Mouse (Mus musculus) B cell, adult 2 months (primary cell): ENCODE measurements around the gene Hsp90aa1.
"Not testable (repeated sequence)": the region's sequence is repeated elsewhere in the genome, so short reads cannot be mapped to it uniquely, and the experiment has no call there.

ENCODE experiments used
- DNase-seq, 2 experiments: peaks; one replicate each; pipeline ENCODE4 v3.0.0; 2022

The Hsp90aa1 gene

DNA sequence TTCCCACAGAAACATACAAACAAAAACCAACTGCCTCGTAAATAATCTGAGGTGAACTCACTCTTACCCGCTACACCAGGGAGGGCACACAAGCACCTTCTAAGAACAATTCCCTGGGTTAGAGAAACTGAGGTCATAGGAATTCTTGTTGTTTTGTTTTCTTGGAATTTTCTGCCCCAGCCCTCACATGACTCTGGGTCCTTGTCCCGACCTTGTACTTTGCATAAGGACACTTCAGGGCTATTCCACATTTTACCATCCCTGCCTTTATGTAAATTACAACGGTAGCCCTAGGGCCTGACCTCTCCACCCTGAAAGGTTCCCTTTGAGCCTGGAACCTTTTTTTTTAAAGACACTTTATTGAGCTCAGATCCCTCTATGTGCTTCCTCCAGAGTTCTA lies at the start of gene Hsp90aa1:
Gene Hsp90aa1 (minus strand): TSS at position 173 of the 400 bp plus-strand sequence.
- DNase-seq: no peak

DNA sequence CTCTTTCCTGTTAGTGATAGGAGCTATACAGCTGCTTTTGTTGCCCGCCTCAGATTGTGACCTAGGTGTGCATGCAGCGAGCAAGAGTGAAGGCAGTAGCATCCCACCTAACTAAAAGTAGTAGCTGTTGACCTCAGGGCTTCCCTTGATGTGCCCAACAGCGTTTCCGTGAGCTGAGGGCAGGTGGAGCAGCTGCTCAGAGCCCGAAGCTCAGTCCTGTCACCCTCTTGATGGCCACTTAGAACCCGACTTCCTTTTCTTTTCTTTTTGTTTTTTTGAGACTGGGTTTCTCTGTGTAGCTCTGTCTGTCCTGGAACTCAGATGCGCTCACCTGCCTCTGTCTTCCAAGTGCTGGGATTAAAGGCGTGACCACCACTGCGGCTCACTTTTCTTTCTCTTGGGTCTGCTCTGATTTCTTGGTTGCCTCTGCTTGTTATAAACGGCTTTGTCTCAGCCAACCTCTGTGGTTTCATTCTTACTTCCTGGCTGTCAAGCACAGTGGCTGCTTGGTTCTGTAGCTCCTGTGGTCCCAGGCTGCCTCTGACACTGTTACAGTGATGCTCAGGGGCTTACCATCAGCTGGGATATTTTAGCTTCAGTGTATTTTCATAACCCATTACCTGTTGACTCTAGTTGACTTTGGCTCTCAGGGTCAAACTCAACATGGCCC lies 48.4 kb upstream of the Hsp90aa1 start:
- peak; percentile 22 to 25 for DNase-seq

DNA sequence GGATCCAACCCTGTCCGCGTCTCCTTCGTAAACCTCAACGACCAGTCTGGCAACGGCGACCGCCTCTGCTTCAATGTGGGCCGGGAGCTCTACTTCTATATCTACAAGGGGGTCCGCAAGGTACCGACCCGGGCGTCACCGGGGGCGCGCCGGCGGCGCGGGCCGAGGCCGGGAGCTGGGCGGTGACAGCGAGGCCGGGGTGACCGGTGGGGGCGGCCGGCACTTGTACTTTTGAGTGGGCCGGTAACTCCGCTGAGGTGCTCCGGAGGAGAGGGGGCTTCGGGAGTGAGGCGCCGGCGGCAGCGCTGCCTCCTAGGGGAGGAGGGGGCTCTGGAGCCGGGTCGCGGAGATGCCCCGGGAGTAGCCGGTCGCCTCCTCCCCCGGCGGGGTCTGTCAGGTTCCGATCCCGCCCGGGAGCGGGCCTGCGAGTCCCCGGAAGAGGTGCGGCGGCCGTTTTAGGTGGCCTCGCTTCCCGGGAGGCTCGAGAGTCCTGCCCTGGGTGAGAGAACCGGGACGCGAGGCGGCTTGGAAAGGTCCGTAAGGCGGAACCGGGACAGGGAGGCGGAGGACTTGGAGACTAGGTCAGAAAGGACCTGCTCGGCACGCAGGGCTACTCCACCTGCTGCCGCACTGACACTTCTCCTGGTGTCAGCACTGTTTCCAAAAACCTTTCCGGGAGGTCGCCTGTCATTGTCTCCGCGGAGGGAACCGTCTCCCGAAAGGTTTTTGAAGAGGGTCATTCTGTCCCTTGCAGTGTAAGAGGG lies 35.8 kb upstream of the Hsp90aa1 start:
- no peak for DNase-seq

DNA sequence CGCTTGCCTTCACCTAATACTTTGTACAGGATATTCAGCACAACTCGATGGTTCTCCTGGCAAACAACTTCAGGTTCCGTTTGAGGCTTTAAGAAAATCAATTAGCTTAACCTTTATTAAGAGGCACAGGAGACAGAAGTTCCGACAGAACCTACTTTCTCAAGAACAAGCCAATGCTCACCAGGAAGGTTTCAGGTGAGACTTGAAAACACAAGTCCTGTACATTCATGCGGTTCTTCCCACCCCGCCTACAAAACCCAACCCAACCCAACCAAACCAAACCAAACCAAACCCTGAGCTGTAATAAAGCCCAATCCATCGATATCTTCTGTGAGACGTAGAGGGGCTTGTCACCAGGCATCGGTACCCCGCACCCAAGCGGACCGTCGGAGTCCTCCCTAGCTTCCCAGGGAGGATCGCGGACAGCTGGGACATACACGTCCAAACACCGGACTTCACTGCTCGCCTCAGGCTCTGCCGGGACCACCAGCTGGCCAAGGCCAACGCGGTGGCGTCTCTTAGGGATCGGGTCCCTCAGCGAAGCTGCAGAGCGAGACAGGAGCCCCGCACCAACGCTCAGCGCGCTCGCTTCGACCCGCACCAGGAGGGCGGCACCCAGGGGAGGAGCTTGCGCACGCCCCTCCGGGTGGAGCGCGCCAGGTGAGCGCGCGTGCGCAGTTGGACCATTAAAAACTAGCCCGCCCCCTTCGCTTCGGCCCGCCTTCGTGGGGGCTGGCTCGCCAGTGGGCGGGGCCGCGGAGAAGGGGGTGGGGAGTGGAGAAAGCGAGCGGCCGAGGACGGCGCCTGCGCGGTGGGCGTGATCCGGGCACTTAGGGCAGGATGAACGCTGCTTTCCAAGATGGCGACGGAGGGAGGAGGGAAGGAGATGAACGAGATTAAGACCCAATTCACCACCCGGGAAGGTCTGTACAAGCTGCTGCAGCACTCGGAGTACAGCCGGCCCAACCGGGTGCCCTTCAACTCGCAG lies 34.9 kb upstream of the Hsp90aa1 start, which contains the start of gene Wdr20:
Gene Wdr20 (plus strand): TSS at position 775 of the 988 bp plus-strand sequence.
- DNase-seq: peak; percentile 99 to 100

DNA sequence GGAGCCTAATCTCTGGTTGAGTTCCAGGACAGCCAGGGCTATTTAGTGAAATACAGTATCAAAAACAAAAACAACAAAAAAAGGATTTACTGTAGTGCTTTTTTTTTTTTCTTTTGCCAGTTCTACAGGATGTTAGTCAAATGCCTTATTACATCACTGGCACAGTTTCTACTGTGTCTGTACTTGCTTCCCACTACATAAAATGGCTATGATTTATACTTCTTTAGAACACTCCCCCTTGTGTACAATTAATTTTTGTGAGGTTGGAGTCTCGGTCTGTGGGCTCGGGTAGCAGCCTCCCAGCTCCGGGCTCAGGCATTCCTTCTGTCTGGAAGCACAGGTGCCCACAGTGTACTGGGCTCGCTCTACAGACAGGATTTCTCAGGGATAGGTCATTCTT lies 34.1 kb upstream of the Hsp90aa1 start:
- DNase-seq: peak; percentile 15 to 17

DNA sequence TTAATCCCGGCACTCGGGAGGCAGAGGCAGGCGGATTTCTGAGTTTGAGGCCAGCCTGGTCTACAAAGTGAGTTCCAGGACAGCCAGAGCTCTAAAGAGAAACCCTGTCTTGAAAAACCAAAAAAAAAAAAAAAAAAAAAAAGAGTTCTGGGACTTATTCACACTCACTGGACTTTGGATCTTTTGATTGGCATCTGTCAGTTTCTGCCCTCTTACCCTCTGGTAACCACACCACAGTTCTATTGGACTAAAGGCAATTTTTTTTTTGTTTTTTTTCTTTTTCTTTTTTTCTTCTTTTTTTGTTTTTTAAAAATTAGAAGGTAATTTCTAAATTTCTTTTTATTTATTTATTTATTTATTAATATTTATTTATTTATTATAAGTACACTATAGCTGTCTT lies 30.7 kb upstream of the Hsp90aa1 start:
- not testable (repeated sequence) for DNase-seq

DNA sequence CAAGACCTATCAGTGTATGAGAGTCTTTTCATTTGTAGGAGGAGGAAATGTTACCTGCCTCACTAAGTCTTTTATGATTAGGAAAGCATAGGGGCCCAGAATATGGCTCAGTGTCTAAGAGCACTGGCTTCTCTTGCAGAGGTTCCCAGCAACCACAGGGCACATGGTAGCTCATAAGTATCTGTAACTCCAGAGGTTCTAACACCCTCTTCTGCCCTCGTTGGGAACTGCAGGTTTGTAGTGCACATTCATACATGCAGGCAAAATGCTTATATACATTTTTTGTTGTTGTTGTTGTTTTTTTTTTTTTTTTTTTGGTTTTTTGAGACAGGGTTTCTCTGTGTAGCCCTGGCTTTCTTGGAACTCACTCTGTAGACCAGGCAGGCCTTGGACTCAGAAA lies 23.9 kb upstream of the Hsp90aa1 start:
- DNase-seq: no peak

DNA sequence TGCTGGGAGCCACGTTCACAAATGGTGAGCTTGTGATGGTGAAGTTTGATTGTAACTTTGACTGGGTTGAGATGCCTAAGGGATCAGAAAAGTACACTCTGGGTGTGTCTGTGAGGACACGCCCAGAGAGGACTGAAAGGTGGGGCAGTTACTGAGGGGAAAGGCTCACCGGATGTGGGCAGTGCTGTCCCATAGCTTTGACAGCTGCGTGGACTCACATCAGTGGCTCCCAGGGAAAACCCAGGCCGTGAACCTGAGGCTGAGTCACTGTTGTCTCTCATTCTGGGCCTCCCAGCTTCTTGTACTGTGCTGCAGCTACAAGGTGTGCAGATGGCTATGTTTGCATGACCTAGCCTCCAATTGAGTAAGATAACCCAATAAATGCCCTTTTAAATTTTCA lies 23.0 kb upstream of the Hsp90aa1 start:
- DNase-seq: no peak

DNA sequence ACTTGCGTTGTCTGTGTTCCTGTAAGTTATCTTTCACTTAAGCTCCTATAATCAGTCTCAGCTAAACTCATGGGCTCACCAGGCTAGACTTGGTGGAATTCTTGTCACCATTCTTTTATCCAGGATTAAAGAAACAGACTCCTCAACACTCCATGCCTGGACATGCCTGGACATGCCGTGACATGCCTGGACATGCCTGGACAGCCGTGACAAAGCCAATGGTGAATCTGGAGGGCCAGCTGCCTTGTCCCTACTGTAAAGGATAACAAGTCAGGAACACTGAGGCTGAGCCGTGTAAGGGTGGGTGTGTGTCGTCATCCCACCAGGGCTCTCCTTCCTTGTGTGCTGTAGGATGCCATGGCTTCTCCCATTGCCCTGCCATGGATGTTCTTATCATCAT lies 22.5 kb upstream of the Hsp90aa1 start:
- DNase-seq: no peak

DNA sequence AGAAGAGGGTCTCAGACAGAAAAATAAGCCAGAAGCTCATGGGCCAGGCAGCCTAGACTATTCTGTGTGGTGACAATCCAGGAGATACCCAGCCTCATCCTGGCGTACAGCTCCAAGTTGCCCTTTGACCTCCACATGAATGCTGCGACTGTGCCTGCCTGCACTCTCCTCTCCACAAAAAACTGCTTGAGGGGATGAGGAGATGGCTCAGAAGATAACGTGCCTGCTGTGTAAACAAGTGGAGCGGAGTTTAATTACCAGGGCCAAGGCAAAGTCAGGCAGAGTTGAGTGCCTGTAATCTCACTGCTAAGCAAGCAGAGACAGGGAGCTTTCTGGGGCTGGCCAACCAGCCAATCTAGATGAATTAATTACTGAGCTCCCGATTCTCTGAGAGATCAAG lies 13.5 kb upstream of the Hsp90aa1 start:
- no peak for DNase-seq

DNA sequence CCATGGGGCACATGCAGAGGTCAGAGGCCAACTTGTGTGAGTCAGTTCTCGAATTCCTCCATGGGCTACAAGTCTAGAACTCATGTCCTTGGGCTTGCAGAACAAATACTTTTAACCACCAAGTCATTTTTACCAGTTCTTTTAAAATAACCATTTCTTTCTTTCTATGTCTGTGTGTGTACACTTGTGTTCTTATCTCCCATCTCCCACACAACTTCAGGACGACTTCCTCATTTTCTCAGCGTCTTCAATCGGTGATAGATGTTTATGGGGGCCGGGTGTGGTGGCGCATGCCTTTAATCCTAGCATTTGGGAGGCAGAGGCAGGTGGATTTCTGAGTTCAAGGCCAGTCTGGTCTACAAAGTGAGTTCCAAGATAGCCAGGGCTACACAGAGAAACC lies 11.7 kb upstream of the Hsp90aa1 start:
- DNase-seq: no peak

DNA sequence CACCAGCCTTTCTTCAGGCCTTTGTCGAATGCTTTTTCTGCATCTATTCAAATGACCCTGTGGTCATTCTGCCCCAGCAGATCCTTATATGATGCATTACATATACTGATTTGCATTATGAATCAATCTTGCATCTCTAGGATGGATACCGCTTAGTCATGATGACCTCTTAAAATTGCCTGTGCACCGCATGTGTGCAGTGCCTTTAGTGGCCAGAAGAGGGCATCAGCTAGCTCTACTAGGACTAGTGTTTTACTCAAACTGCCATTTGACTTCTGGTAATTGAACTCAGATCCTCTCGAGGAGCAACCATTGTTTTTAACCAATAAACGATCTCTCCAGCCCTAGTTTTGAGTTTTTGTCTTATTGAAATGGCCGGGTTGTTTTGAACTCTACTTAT lies 11.3 kb upstream of the Hsp90aa1 start:
- DNase-seq: peak; percentile 37 to 49

DNA sequence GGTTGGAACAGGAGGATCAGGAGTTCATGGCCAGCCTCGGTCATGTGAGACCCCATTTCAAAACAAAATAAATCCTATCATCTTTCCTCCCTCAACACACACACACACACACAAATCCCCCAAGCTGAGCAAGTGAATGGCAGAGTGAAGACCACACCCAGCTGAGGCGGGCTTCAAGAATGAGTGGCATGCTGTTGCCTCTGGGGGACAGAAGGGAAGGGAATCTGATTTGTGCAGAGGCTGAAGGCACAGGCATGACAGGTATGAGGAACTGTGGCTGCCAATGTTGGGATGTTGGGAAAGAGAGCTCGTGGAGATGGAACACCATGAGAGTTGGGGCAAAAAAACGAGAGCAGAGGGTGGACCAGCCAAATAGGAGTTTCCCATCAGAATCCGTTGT lies 8.7 kb upstream of the Hsp90aa1 start:
- no peak for DNase-seq

DNA sequence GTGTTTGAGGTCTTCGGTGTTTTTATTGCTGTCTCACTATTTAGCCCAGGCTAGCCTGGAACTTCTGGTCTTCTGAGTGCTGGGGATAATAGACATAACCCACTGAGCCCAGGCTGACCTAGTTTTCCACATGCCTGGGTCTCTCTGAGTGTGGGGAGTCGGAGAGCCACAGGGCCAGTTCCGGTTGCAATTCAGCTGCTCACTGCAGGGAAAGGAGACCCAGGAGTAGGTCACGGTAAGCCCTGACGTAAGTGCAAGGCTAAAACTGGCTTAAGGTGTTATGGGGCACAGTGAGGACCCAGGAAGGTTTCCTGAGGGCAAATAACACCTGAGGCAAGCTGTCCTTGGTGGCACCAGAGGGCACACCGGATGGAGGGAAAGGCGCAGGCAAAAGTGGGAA lies 4.9 kb upstream of the Hsp90aa1 start:
- no peak for DNase-seq

DNA sequence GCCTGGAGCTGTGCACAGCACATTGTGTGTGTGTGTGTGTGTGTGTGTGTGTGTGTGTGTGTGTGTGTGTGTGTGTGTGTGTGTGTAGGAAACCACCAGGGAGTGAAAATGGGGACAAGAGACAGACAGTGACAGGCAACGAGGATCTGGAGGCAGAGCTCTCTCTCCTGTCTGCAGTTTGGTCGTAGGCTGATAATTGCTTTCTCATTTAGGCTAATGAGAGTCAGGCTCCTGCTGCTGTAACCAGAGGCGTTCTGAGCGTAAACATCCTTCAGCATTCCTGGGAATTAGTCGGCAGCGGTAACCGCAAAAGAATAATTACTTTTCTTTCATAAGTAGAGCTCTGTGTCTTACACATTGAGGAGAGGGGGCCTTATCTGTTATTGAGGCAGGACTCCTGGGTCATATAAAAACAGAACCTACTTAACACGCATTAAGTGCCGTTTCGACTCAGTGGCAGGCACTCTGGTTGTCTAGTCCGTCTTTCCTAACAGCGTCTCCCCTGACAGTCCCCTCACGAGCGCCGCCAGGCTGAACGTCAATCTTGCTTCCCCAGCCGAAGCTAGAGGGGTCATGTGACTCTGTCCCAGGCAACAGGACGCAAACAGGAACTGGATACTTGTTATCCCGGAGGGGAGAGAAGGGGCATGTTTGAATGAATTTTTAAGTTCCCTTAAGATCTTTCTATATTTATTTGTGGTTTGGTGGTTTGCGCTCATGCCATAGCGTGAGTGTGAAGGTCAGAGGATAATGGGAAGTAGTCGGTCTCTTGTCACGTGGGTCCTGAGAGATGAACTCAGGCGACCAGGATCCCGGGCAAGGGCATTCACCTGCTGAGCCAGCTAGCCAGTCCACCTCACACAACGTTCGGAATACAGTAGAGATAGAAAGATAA lies 4.1 kb upstream of the Hsp90aa1 start:
- DNase-seq: peak; percentile 47 to 50

DNA sequence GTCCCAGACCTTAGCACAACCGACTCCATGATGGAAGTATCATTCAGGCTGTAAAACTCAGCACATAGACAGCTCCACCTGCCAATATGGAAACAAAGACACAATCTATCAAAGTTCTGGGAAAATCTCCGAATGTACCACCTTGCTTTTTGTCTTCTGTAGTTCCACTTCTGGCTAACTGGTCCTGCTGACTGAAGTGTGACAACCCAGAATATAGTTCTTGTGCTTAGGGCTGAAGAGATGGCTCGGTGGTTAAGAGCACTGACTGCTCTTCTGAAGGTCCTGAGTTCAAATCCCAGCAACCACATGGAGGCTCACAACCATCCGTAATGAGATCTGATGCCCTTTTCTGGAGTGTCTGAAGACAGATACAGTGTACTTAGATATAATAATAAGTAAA lies 2.9 kb upstream of the Hsp90aa1 start:
- DNase-seq: not testable (repeated sequence)

DNA sequence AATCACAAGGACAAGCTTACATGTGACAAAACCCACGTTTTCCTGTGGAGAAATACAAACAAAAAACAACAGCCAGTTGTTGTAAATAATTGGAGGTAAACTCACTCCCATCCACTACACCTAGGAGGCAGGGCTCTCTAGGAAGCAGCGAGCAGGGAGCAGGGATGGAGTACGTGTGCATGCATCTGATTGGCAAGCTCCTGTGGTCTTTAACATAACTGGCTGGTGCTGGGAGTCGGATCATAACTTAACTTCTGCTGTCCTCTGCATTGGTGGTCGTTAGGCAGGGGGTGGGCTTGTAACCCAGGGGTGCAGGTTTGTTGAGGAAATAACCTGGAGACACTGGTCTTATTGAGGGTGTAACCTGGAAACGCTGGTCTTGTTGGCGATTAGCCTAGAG lies 1.2 kb upstream of the Hsp90aa1 start:
- no peak for DNase-seq

DNA sequence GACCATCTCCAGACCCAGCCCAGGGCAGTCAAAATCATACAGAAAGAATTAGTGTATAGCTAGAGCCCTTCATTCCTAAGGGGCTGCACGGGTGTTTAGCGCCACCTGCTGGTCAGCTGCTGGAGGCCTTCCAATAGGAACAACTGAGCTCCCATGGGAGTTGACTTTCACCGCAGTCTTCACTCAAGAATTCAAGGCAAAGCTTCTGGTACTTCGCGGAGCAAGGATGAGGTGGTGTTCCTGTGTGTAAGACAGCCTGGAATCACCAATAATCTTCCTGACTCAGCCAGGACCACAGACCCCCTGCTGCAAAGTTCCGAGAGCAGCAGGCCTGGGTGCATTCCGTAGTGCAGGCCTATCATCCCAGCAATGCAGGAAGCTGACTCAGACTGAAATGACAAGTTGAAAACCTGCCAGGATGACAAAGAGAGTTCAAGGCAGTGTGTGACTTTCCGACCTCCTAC lies 512 bp upstream of the Hsp90aa1 start:
- DNase-seq: peak; percentile 90 to 91

DNA sequence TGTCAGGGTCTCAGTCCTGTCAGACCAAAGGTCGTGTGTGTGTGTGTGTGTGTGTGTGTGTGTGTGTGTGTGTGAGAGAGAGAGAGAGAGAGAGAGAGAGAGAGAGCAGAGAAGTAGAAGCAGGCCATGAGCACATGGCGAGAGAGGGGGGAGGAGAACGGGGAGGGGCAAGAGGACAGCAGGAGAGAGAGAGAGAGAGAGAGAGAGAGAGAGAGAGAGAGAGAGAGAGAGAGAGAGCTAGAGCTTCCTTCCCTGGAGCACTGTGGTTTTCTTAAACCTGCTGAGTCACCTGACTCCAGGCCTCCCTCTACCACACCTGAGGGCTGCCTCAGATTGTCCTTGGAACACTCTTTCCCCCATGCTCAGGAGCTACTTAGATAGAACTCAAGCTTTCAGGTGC lies 1.2 kb downstream of the Hsp90aa1 start:
- not testable (repeated sequence) for DNase-seq

DNA sequence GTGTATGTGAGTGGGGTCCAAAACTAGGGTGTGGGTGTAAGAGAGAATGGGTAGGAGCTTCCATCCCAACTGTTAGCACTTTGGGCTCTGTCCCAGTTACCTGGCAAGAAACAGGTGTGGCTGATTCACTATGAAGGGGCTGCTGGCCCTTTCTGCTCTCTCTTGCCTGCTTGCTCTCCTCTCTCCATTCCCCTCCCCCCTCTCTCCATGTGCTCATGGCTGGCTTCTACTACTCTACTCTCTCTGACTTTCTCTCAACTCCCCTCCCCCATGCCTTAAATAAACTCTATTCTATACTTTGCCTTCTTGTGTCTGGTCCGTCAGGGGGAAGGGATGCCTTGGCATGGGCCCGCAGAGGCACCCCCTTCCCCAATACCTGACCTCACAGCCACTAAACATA lies 1.8 kb downstream of the Hsp90aa1 start:
- DNase-seq: no peak

DNA sequence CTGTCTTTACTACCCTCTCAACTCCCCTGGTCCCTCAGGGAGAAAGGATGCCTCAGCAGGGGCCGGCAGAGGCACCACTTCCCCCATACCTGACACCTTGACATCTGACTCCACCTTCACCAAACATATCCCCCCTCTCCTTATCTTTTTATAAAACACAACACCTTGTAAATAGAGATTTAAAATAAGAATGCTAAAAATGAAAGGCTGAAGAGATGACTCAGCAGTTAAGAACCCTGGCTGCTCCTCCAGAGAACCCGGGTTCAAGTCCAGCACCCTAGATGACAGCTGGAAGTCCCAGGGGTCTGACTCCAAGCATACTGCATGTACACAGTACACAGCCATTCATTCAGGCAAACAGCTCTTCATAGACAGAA lies 3.4 kb downstream of the Hsp90aa1 start:
- DNase-seq: no peak

DNA sequence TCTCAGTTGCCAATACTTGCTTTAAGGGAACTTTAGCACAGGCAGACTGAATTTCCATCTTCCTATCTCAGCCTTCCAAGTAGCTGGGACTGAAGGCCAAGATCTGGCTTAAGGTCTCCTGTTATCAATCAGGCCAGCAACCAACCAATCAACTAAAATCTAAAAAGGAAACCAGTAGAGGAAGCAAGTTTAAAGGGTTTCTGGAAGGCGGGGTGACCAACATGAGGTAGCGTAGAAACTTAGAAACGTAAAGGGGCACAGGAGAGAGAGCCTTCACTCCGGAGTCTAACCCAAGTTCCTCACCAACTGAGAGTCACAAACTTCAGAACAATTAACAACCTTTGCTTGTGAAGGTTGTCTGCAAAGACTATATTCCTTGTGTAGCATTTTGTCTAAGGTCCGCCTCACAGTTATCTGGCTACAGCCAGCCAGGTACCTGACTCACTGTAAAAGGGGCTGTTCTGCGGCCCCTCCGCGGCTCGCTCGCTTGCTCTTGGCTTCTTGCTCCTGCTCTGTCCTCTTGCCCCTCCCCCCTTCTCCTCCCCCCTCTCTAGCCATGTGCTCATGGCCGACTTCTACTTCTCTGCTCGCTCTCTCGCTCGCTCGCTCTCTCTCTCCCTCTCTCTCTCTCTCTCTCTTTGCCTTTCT lies 3.9 kb downstream of the Hsp90aa1 start:
- no peak for DNase-seq
